Mouse (Mus musculus) natural killer cell, adult 2 months (primary cell): ENCODE measurements at regions not wholly inside any gene's neighbourhood (a gene's known extent, or its start where the extent isn't known, plus 50 kb on each side); places are given as distances from the start of the nearest gene placed in this dataset.

Experiments
- DNase-seq, 2 experiments: peaks; one replicate each; pipeline ENCODE4 v3.0.0; 2022; ENCODE audit warnings: low spot score in 2 of 2

DNA sequence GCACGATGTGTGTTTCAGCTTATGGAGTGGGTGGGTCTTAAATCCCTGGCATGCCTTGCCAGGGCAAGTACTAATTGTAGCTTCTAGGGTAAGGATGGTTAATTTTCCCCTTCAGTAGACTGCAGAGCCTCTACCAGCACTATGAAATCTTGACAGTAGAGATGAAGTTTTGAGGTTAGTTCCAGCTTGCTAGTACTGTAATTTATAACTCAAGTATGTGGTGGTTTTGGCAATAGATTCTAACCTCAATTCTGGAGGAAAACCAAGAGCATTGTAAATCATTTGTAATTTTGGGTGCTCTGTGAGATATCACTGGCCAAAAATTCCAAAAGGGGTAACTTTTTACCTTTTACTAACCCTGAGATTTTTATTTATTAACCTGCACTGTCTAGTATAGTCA is 164.3 kb upstream of the Ednrb start:
- no peak for DNase-seq

DNA sequence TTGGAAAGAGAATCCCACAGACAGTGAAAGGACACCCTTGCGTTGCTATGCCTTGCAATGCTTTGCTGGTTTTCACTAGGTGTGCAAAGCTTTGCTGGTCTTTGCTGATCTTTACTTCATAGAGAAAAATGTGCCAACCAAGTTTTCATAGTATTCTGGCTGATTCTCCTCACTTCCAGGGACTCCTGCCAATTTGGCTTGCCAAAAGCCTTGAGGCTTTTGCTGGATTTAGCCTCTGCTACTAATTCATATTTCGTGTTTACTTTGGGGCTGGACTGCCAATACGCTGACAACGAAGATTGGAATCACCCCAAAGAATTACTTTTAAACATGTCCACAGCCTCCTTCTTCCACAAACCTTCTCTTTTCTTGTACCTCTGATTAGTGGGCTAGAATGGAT is 162.2 kb upstream of the Ednrb start:
- DNase-seq, result no peak

DNA sequence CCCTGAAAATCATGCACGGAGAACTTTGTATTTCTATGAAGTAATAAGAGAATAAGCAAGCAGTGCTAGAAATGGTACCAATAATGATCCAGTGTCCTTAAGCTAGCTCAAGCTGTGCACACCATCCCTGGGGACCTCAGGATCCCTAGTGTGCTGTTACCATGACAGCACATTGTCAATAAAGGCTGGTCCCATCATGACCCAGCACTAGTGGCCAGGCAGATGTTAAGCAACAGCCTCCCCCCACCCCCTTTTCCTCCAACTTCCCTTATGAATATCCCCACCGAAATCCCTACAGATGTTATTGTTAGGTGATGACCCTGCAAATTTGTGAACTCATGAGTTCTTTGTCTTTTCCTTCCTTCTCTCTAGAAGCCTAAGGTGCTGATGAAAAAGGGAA is 160.9 kb upstream of the Ednrb start:
- no peak for DNase-seq

DNA sequence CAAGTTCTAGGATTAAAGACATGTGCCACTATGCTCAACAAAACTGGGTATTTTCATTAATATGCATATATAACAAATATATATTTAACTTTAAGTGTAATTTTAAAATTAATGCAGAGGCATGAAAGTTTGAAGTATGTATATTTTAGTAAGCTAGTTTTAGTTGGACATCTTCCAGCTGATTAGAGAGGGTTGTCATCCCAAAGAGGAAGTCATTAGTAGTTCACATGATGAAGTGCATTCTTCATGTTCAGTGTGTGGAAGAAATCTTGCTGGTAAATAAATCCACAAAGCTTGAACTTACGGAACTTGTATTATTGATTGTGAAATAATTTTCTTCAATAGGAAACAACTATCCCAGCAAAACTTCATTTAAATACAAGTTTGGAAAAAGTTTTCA is 158.2 kb upstream of the Ednrb start:
- DNase-seq, result no peak

DNA sequence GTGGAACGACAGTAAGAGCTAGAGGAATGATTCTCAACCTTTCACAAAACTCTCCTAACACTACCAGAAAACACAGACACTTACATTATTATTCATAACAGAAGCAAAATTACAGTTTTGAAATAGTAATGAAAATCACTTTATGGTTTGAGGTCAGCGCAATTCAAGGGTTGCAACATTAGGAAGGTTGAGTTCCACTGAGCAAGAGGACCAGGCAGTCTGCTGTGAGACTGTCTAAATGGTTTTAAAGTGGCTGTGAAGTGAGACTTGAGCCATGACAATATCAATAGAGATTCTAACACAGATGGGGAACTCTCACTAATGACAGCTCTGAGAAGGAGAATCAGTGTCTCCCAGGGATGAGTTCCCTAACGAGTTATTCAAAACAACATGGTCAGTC is 146.2 kb upstream of the Ednrb start:
- no peak for DNase-seq

DNA sequence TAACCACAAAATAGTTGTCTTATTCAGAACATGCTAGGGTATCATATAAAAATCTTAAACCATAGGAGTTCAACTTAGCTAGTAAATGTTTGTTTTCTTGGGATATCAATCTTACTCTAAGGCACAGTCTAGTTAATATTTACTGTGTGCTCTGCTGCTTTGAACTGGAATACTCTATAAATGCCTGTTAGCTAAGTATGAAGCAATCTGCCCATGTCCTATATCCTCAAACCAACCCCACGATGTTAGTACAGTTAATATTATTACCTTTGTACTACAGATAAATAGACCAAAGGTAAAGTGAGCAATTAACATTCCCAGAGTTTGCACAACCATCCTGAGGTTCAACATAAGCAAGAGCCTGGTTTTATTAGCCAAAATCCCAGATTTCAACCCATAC is 145.7 kb upstream of the Ednrb start:
- no peak for DNase-seq

DNA sequence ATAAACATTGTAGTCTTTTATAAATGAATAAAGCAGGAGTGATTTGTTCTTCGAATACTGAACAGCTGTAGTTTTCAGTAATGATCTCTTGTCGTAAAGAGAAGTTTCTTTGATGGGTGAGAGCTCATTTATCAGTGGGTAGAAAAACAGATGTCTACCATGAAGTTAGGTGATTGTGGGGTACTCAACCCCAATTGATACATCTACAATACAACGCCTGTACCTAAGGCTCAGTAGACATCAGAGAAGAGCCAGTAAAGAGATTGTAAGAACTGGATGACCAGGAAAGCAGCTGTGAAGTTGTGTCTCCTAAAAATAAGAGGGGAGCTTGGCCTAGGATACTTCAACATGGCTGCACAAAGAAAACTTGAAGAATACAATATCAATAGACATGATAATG is 143.1 kb upstream of the Ednrb start:
- DNase-seq, result no peak

DNA sequence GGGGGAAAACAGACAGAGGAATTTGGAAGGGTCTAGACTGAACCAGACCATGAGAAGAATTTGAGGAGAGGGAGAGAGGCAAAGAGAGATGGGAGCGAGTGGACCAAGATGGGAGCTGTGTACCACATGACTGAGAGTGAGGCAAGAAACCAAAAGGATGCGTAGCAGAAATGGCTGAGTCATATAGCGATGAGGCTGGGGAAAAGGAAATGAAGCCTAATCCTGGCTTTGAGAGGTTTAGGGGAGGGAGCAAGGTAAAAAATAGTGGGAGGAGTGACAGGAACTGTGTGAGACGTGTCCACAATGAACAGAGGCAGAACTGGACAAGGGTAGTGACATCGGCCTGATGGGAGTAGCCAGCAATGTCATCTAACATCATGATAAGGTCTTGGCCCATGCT is 140.1 kb upstream of the Ednrb start:
- DNase-seq, result no peak

DNA sequence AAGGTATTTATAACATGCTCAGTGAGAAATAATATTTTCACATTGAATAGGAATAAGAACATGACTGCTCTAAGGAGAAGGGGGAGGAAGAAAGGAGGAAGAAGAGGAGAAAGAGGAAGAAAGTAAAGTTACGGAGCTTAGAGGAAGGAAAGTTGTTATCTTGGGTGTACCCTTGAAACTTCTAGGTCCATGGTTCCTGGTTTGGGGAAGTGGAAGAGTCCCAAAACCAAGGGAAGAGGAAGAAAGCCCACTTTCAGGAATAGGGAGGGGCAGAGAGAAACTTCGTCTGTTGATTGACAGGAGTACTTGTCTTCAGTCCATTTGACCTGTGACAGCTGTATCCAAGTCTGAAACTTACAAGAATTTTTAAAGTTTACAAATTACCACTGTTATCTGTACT is 134.6 kb upstream of the Ednrb start:
- DNase-seq, result no peak

DNA sequence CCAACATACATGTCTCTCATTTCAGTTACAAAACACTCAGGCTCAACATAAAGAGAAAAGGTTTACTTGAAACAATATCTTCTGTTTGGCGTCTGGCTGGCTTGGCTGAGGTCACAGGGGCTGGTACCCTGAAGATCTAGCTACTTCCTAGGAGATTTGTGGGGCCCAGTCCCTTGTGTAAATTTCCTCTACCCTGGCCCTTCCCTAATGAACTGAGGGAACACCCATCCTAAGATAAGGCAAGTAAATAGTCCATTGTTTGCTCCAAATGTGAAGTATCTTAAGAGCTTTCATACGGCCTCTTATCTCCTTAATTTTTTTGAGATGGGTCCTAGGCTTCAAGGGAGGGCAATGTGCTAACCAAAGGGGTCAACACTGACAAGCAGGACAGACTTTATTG is 133.6 kb upstream of the Ednrb start:
- no peak for DNase-seq

DNA sequence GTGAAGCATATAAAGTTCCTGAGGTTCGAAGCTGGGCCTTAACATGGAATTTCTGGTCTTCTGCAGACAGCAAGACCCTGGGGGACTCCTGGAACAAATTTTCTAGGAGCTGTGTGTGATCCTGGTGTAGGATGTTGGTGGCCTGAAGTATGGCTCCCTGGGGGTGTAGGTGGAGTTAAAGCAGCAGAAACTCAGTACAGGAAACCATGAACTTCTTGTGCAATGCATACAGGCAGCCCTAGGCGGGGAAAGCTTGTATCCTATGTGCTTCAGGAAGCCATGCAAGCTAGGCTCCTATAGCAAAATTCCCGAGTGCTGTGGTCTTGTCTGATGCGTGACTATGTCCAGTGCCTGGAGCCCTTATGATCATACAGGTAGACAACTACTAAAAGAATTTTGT is 129.8 kb upstream of the Ednrb start:
- DNase-seq, result no peak

DNA sequence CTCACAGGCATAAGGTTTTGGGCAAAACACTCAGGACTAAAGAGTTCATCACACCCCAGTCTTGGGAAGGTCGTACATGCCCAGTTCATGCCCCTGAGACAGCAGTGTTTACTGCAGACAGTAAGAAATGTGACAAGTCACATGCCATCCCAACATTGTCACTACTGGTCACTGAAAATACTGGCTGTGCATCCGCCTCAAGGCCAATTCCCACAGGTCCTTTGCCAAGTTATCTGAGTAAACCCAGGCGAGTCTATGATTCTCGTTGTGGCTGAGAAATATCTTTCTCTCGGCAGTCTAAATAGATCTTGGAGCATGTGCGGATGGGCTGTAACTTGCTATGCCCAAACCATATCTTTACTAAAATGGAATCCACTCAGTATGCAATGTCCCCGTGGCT is 128.9 kb upstream of the Ednrb start:
- no peak for DNase-seq

DNA sequence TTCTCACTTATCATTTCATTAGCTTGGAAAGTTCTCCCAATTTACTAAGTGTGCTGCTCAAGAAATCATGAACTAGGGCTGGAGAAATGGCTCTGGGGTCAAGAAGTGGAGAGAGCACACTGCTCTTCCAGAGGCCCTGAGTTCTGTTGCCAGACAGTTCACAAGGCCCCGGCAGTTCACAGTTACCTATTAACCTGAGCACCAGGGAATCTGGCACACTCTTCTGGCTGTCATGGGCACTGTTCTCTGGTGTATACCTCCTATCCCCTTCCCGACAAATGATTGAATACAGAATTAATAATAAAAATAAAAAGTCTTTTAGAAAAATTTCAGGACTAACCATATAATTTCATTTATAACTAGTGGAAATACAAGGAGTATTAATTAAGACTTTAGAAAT is 125.1 kb upstream of the Ednrb start:
- no peak for DNase-seq

DNA sequence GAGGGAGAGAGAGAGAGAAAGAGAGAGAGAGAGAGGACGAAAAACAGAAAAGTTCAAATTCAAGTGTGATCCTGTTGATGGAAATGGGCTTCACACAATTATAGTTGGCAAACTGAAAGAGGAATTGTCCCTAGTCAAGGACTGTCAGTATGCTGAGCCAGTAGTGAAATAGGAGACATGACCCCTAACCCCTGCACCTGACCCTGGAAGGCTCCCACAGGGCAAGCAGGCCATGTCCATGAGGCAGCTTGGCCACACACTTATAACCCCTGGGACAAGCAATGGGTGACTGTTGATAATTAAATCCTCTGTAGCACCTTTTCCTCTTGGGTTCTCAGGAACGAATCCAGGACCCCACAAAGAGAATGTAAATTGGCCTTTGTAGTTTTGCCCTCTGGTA is 122.1 kb upstream of the Ednrb start:
- DNase-seq, result no peak

DNA sequence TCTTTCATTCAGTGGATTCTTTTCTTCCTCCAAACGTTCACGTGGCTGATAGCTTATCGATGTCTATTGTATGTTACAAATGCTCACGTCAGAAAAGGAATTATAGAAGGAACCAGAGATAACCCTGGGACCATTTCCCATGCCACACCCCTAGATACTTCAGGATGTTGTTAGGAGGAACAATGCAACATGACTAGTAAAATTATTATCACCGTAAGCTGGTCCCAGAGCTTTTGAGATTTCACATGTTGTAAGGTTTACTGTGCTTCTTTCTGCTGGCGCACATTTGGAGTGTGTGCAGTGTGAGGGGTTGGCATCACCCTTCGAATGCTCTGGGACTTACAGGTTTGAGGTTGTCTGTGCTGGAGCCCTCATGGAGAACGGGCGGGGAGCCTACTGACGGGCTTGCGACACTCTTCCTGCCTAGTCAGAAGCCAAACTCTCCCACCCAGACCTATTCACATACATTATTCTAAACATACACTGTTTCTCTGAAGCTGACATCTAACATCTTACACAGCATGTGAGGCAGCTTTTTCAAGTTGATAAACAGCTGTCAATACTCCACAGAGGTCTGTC is 118.2 kb upstream of the Ednrb start:
- no peak for DNase-seq

DNA sequence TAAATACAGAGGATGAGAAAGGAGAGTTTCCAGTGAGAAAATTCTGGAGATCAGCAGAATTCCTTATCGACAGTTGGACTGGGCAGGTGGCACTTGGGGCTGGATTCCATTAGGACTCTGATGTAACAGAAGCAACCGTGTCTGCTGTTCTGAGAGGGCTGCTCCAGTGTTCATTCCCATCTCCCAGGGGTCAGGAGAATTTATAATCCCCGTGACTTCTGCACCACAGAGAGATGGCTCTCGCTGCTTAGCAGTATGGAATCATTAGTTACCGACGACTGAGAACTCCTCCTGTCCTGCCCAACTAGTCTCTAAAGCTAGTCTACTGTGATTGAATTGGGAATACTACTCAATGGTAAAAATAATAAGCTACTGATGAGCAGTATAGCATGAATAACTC is 107.7 kb upstream of the Ednrb start:
- no peak for DNase-seq

DNA sequence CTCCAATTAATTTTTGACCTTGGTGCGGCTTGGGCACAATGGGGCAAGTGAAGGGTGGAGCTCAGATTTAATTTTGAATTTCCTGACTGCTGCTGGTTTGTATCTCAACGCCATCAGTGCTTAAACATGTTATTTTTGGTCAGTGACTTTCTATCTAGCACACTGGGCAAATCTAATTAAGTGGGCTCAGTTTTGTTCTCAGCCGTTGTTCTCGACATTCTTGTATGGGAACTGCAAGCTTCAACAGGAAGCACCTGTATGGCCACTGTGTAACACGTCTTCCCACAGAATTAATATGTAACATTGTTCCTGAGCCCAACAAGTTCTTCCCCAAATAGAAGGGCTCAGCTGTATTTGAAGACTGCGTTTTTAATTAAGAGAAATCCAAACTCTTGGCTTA is 105.7 kb upstream of the Ednrb start:
- no peak for DNase-seq

DNA sequence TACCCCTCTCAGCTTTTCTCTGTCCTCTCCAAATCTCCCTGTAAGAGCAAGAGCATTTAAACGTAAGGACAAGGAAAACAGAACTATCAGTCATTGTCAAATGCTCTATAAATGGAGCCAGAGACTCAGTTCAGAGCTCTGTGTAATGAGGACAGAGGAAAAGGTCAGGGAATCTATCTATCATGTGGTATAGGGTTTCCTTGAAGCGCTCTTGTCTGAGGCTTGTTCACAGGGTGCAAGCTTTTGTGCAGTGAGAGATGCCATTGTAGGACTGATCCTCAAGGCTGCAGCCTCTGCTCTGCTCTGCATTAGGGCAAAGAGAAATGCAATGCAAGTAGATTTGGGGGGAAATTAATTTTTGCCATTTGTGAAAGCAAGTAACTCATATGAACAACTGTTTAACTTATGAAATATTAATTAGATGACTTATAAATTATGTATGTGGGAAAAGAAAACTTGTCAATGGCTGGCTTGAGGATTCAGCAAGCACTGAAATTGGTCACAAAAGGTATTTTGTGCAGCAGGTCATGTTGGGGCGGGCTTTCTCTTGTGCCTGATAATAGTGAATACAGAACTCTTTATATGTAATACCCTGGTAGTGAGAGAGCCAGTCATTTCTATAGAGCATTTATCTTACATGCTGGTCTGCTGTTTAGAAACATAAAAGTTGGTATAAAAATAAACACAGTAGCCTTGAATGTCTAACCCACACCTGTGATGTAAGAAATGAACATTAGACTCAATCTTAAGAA is 104.0 kb upstream of the Ednrb start:
- no peak for DNase-seq

DNA sequence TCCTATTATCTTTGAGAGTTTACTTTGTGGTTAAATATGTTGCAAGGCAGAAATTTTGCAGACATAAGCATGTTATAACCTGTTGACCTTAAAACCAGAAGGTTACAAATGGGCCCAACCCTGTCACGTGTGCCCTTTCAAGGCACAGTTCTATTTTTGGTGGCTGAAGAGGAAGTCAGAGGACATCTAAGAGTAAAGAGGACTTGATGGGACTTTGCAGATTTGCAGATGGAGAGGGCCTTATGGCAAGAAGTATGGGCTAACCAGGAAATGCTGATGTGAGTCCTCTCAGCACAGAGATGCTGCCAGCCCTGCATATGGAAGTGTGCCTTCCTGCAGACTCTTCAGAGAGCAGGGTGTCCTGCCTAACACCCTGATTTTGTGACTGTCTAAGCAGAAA is 101.6 kb upstream of the Ednrb start:
- no peak for DNase-seq

DNA sequence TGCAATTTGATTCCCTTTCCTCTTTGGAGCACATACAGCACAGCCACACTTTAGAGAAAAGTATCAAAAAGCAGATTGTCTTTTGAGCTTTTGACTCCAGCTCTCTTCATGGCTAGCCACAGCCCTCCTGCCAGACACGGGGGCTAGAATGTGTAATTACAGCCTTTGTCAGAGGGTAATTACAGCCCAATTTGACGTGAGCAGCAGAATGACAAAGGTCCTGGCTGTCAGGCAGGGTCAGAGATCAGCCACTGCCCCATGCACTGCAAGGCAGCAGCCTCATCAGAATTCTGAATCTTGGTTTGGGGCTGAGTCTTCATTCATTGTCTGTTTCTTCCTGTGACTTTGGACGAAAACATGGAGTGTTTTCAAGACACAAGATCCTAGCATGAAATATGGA is 95.7 kb upstream of the Ednrb start:
- no peak for DNase-seq

DNA sequence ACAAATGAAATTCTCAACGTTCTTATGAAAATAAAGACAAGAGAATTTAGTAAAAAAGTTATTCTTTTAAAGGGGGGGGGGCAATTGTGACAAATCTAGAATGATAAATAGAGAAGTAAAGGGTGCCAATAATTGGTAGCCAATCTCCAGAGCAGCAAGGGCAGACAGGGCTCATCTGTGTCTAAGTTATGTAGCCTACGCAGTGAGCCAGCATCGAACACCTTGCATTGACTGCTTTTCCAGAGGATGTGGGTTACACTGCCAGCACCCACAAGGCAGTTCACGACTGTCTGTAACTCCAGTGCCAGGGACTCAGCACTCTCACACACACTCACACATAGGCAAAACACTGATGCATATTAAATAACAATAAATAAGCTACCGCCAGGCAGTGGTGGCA is 94.7 kb upstream of the Ednrb start:
- no peak for DNase-seq

DNA sequence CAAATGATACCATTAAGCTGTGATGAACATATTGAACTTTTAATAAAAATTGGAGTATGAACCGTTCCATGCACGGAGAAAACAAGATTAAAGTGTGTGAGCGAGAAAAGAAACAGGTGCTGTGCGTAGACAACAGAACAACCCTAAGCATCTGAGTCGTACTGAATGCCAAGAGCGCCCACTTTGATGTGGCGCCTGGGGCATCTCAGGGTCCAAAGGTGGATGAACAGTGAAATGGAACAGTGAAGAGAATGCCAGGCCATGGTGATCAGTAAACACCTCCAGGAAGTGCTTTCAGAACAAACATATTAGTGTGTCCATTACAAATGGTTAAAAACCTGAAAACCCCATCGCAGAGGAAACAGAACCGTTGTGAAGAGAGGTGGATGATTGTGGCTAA is 94.0 kb upstream of the Ednrb start:
- DNase-seq, result no peak

DNA sequence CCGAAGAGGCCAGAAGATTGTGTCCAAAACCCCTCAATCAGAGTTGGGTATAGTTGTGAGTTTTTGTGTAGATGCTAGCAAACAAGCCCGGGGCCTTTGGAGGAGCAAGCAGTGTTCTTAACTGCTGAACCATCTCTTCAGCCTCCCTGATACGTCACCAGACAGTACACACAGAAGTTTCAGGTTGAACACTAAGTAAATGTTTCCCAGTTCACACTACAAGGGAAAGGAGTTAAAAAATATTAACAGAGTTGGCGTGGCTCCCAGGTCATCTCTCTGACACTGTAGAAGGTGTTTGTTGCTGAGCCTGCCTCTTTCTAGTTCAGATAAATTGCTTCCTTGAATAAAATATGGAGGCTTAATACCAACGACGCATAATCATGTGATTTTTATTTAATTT is 93.5 kb upstream of the Ednrb start:
- DNase-seq, result no peak

DNA sequence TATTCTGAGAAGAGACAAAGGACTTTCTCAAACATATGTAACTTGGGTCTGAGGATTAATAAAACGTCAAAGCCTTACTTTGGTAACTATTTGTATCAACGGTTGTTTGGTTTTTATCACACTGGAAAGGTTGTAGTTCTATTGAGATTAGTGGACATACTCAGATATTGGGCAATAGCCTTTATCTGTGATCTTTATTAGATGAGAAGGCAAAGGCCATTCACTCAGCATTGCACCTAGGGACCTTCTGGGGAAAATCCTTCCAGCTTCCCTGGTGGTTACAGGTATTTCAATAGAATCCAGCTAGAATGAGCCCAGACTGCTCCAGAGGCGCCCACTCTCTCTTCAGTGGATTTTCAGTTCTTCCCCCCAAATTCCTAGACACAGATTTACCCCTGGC is 89.6 kb upstream of the Ednrb start:
- DNase-seq, result no peak
